Mouse (Mus musculus) hindbrain, embryonic 12.5 days (tissue): ENCODE data around the gene Cilp2. TPM values are rescaled to one million over a fixed set of nuclear protein-coding genes. Genes with fewer than 3 reads are reported as not detected.

Experiments used
- ATAC-seq: fragments of 200-750 bp; cut with Nextera tagmentation; 2 replicates; pipeline ENCODE4 v1.8.0; 2017; ENCODE audit warnings: moderate TSS enrichment; ENCODE audit not compliant: low FRiP score
- H3K27ac ChIP-seq: fragments of 300-500 bp; sonication (generic); 2 replicates; pipeline ENCODE4 v1.5.1; 2016; ENCODE audit warnings: mild to moderate bottlenecking
- H3K27me3 ChIP-seq: fragments of 300-500 bp; sonication (generic); 2 replicates; pipeline ENCODE4 v1.6.1; 2016; ENCODE audit warnings: mild to moderate bottlenecking
- H3K36me3 ChIP-seq: fragments of 300-500 bp; sonication (generic); 2 replicates; pipeline ENCODE4 v1.6.1; 2016; ENCODE audit warnings: mild to moderate bottlenecking
- H3K4me1 ChIP-seq: fragments of 300-500 bp; sonication (generic); 2 replicates; pipeline ENCODE4 v1.6.1; 2016
- H3K4me2 ChIP-seq: fragments of 300-500 bp; sonication (generic); replicated peaks from 2 replicates; pipeline ENCODE4 v1.6.1; 2016; ENCODE audit warnings: mild to moderate bottlenecking
- H3K4me3 ChIP-seq: fragments of 300-500 bp; sonication (generic); 2 replicates; pipeline ENCODE4 v1.5.1; 2016; ENCODE audit warnings: mild to moderate bottlenecking
- H3K9ac ChIP-seq: fragments of 300-500 bp; sonication (generic); 2 replicates; pipeline ENCODE4 v1.6.1; 2016; ENCODE audit warnings: mild to moderate bottlenecking, moderate library complexity
- H3K9me3 ChIP-seq: fragments of 300-500 bp; sonication (generic); replicated peaks from 2 replicates; pipeline ENCODE4 v1.6.1; 2016; ENCODE audit warnings: mild to moderate bottlenecking
- WGBS: fragments of 180-500 bp; shearing (Covaris S2); methylation state at CpG from one replicate; pipeline ENCODE4 v1.1.7; 2016; 5-methylcytosine and 5-hydroxymethylcytosine counted together
- polyA plus RNA-seq: library from polyadenylated mRNA; unstranded; fragments of >200 nt; fragmentation: Nextera tagmentation; extraction: Ambion mirVana; gene quantifications from 2 replicates; pipeline ENCODE4 v1.2.1, GENCODE M21; 2016

The Cilp2 gene
- polyA plus RNA-seq, result 1.2 and 1.5 TPM in 2 replicates

GRCm38 (mm10) chr8:69887289-69888243, at the start of gene Cilp2:
Gene Cilp2 (minus strand): TSS chr8:69887687.
- Histone ChIP-seq H3K36me3 (no peaks in the 10 kb centered on the region), H3K4me2 (peak within 1 kb of the TSS; percentile 42), H3K9me3 (no peaks in the 10 kb centered on the region), H3K4me1 (peaks cover 40% of the 10 kb centered on the region), H3K27me3 (peaks cover 88% of the 10 kb centered on the region), H3K9ac (0 out of 2 replicates have a peak within 1 kb of the TSS, but pooled peaks have one; percentile 41), H3K27ac (no peak within 1 kb of the TSS), H3K4me3 (peak within 1 kb of the TSS; percentile 26)
- WGBS, result under 1% methylated on average over 55 of the region's 60 CpGs
- no peak for ATAC-seq

GRCm38 (mm10) chr8:69936050-69936794, 48.7 kb upstream of the Cilp2 start:
- WGBS, result 71% methylated on average over 7 of the region's 7 CpGs
- Histone ChIP-seq H3K4me3 (no peak overlapping the region), H3K36me3 (peaks cover 28% of the 10 kb centered on the region), H3K27ac (peak overlapping the region; percentile 32), H3K27me3 (no peaks in the 10 kb centered on the region), H3K9me3 (no peaks in the 10 kb centered on the region), H3K4me2 (no peak overlapping the region), H3K4me1 (peaks cover 18% of the 10 kb centered on the region), H3K9ac (no peak overlapping the region)
- peak; percentile 68 for ATAC-seq

- H3K9ac ChIP-seq, result no peak overlapping the region
- H3K4me2 ChIP-seq, result no peak overlapping the region
- no peak overlapping the region for H3K27ac ChIP-seq
- H3K9me3 ChIP-seq, result no peaks in the 10 kb centered on the region
- no peaks in the 10 kb centered on the region for H3K27me3 ChIP-seq
- peaks cover 18% of the 10 kb centered on the region for H3K4me1 ChIP-seq
- H3K4me3 ChIP-seq, result no peak overlapping the region
- ATAC-seq, result no peak
- 95% methylated on average over 3 of the region's 3 CpGs for WGBS
- H3K36me3 ChIP-seq, result peaks cover 28% of the 10 kb centered on the region
These were observed 47.9 kb upstream of the Cilp2 start for GRCm38 (mm10) chr8:69935431-69935830.

- Histone ChIP-seq H3K27ac (no peak overlapping the region), H3K4me1 (peaks cover 18% of the 10 kb centered on the region), H3K4me3 (no peak overlapping the region), H3K9ac (no peak overlapping the region), H3K36me3 (peaks cover 28% of the 10 kb centered on the region), H3K4me2 (no peak overlapping the region), H3K9me3 (no peaks in the 10 kb centered on the region), H3K27me3 (no peaks in the 10 kb centered on the region)
- WGBS, result 93% methylated on average over 5 of the region's 5 CpGs
- ATAC-seq, result no peak
These were observed 47.1 kb upstream of the Cilp2 start for GRCm38 (mm10) chr8:69934582-69934981.

GRCm38 (mm10) chr8:69933811-69934210, 46.3 kb upstream of the Cilp2 start:
- Histone ChIP-seq H3K4me1 (peaks cover 18% of the 10 kb centered on the region), H3K27me3 (no peaks in the 10 kb centered on the region), H3K27ac (no peak overlapping the region), H3K36me3 (peaks cover 28% of the 10 kb centered on the region), H3K4me2 (no peak overlapping the region), H3K9me3 (no peaks in the 10 kb centered on the region), H3K4me3 (no peak overlapping the region), H3K9ac (no peak overlapping the region)
- ATAC-seq, result no peak
- 78% methylated on average over 2 of the region's 2 CpGs for WGBS

GRCm38 (mm10) chr8:69926901-69927300, 39.4 kb upstream of the Cilp2 start:
- Histone ChIP-seq H3K9me3 (no peaks in the 10 kb centered on the region), H3K36me3 (0 out of 2 replicates have a peak, but pooled peaks cover 9% of the 10 kb centered on the region), H3K9ac (no peak overlapping the region), H3K4me3 (no peak overlapping the region), H3K4me2 (no peak overlapping the region), H3K4me1 (no peaks in the 10 kb centered on the region), H3K27ac (no peak overlapping the region), H3K27me3 (no peaks in the 10 kb centered on the region)
- no peak for ATAC-seq

- Histone ChIP-seq H3K4me2 (no peak overlapping the region), H3K9ac (no peak overlapping the region), H3K4me3 (no peak overlapping the region), H3K4me1 (peaks cover 18% of the 10 kb centered on the region), H3K9me3 (no peaks in the 10 kb centered on the region), H3K27ac (no peak overlapping the region), H3K36me3 (0 out of 2 replicates have a peak, but pooled peaks cover 9% of the 10 kb centered on the region), H3K27me3 (no peaks in the 10 kb centered on the region)
- ATAC-seq, result no peak
- WGBS, result 83% methylated on average over 1 of the region's 1 CpGs
These were observed 36.5 kb upstream of the Cilp2 start for GRCm38 (mm10) chr8:69923986-69924385.

- Histone ChIP-seq H3K27ac (peak overlapping the region; percentile 83), H3K9ac (no peak overlapping the region), H3K27me3 (no peaks in the 10 kb centered on the region), H3K4me3 (no peak overlapping the region), H3K9me3 (no peaks in the 10 kb centered on the region), H3K4me1 (peaks cover 18% of the 10 kb centered on the region), H3K36me3 (peaks cover 22% of the 10 kb centered on the region), H3K4me2 (no peak overlapping the region)
- no peak for ATAC-seq
- 97% methylated on average over 2 of the region's 2 CpGs for WGBS
These were observed 33.7 kb upstream of the Cilp2 start for GRCm38 (mm10) chr8:69921141-69921540.

GRCm38 (mm10) chr8:69919876-69920662, 32.6 kb upstream of the Cilp2 start:
- Histone ChIP-seq H3K4me1 (peaks cover 18% of the 10 kb centered on the region), H3K9ac (no peak overlapping the region), H3K4me2 (peak overlapping the region; percentile 19; the same call in 1 of the 2 replicates), H3K27ac (peak overlapping the region; percentile 83), H3K4me3 (no peak overlapping the region), H3K27me3 (no peaks in the 10 kb centered on the region), H3K9me3 (no peaks in the 10 kb centered on the region), H3K36me3 (peaks cover 32% of the 10 kb centered on the region)
- 44% methylated on average over 11 of the region's 11 CpGs for WGBS
- peak; percentile 66 for ATAC-seq

- Histone ChIP-seq H3K4me2 (no peak overlapping the region), H3K4me3 (no peak overlapping the region), H3K36me3 (peaks cover 42% of the 10 kb centered on the region), H3K4me1 (peaks cover 18% of the 10 kb centered on the region), H3K27ac (0 out of 2 replicates have a peak overlapping the region, but pooled peaks have one; percentile 35), H3K9ac (no peak overlapping the region), H3K27me3 (no peaks in the 10 kb centered on the region), H3K9me3 (no peaks in the 10 kb centered on the region)
- 64% methylated on average over 1 of the region's 1 CpGs for WGBS
- ATAC-seq, result peak; percentile 44
These were observed 31.5 kb upstream of the Cilp2 start for GRCm38 (mm10) chr8:69919010-69919409.

GRCm38 (mm10) chr8:69918506-69918905, 31.0 kb upstream of the Cilp2 start:
- Histone ChIP-seq H3K9ac (no peak overlapping the region), H3K27ac (no peak overlapping the region), H3K9me3 (no peaks in the 10 kb centered on the region), H3K4me2 (no peak overlapping the region), H3K27me3 (no peaks in the 10 kb centered on the region), H3K4me3 (no peak overlapping the region), H3K4me1 (peaks cover 18% of the 10 kb centered on the region), H3K36me3 (peaks cover 43% of the 10 kb centered on the region)
- ATAC-seq, result peak; percentile 11; the same call in 1 of the 2 replicates

GRCm38 (mm10) chr8:69915748-69916147, 28.3 kb upstream of the Cilp2 start:
- Histone ChIP-seq H3K9me3 (no peaks in the 10 kb centered on the region), H3K27me3 (no peaks in the 10 kb centered on the region), H3K27ac (no peak overlapping the region), H3K36me3 (peaks cover 69% of the 10 kb centered on the region), H3K4me2 (no peak overlapping the region), H3K9ac (no peak overlapping the region), H3K4me1 (peaks cover 11% of the 10 kb centered on the region), H3K4me3 (no peak overlapping the region)
- ATAC-seq, result no peak
- 41% methylated on average over 5 of the region's 5 CpGs for WGBS
